Mouse (Mus musculus) frontal cortex, postnatal 14 days (tissue): ENCODE data around the gene Terf2.

Experiments used
- DNase-seq, 2 experiments: peaks; one replicate each; pipeline ENCODE4 v3.0.0; 2022; ENCODE audit warnings: low spot score in 2 of 2

The Terf2 gene

DNA sequence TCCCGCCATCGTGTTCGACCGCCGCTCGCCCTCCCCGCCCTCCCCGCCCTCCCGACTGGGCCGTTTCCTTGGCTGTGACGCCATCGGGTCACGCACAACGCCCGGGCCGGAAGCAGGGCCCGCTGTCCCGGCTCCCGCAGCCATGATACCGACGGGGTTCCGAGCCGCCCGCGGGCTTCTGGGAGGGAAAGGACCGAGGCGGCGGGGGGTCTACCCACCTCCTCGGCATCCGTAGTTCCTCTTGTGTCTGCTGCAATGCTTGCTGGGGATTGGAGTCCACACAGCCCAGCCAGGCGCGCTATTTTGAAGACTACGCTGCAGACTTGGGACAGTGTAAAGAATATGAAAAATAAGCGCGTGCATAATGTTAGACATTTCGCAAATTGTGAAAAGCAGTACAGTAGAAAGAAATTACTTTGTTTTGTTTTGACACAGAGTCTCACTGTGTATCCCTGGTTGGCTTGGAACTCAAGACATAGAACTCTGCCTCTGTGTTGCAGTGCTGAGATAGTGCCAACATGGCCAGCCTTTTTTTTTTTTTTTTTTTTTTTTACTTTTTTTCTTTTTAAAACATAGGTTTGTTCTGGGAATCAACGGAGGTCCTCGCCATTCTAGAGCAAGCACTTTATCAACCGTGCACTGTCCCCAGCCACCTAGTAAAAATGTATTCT, at the start of gene Terf2:
Gene Terf2, minus strand, starts transcription at position 182 of the 671 bp plus-strand sequence.
- peak; percentile 92 to 93 for DNase-seq

- DNase-seq: no peak
These were observed 47.2 kb upstream of the Terf2 start for GRCm38 (mm10) chr8:107143501-107143900.

DNA sequence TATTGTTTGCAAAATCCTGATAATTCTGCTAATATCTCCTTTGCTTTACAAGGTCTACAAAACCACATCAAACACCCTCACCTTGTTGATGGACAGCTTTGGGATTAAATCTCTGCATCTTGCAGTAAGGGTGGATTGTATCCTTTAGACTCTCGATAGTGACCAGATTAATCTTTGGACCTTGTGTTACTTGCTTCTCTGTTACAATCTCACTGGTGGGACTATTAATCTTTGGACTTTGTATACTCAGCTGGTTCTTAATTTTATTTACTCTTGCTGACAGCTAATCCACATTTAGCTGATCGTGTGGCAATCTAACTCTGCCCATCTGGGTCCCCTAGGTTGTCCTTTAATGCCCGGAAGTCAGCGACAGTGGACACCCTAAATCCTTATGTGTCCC, 46.2 kb upstream of the Terf2 start:
- no peak for DNase-seq

DNA sequence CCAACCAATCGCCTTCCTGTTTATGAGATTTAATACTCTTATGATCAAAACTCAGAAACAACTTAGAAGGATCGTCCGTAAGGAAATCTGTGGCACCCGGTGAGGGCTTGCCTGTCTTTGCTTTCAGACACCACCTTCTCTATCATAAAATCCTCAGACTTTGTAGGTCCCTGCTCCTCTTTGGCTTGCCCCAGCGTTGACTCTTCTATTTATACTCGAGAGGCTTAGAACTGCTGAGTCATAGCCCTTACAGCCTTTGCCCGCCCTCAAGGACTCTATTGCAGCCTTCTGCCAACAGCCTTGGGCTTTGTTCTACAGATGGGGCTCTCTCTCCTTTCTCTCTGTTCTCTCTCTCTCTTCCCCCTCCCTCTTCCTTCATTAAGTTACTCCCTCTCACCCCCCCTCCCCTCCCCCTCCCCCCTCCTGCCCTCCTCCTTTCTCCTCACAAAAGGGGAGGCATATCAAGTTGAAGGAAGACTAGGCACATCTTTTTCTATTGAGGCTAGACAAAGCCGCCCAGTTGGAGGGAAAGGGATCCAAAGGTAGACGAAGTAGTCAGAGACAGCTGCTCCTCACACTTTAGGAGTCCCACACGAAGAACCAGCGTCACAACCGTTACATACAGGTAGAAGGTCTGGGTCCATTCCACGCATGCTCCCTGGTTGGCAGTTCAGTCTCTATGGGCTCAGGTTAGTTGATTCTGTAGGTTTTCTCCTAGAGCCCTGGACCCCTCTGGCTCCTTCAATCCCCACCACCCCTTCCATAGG, 43.5 kb upstream of the Terf2 start:
- DNase-seq: no peak

- DNase-seq: no peak
These were observed 42.0 kb upstream of the Terf2 start for GRCm38 (mm10) chr8:107138338-107138737.

GRCm38 (mm10) chr8:107137591-107137990, 41.2 kb upstream of the Terf2 start:
- no peak for DNase-seq

DNA sequence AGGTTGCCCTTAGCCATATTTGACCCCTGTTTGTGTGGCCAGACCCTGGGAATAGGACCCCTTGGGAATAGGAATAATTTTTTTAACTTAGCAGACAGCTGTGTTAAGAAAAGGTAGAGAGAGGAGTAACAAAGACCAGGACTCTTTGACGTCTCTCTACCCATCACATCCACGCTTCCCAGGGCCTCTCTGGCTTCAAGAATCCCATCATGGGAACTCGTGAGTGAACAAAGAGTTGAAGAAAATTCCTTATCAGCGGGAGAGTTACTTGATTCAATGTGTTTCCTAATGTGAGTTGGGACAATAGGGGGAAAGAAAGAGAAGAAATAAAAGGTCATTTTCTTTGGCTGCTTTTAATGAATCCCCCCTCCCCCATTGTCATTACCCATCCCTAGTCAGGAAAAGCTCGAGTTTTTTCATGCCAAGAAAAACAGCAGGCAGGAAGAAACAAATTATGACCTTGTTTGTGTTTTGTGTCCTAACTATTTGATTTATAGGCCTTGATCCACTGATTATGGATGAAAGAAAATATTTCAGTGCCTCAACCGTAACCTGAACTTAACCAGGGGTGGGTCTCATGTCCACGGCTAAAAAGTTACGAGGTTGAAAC, 39.8 kb upstream of the Terf2 start:
- no peak for DNase-seq

- no peak for DNase-seq
These were observed 37.5 kb upstream of the Terf2 start for GRCm38 (mm10) chr8:107133881-107134280.

DNA sequence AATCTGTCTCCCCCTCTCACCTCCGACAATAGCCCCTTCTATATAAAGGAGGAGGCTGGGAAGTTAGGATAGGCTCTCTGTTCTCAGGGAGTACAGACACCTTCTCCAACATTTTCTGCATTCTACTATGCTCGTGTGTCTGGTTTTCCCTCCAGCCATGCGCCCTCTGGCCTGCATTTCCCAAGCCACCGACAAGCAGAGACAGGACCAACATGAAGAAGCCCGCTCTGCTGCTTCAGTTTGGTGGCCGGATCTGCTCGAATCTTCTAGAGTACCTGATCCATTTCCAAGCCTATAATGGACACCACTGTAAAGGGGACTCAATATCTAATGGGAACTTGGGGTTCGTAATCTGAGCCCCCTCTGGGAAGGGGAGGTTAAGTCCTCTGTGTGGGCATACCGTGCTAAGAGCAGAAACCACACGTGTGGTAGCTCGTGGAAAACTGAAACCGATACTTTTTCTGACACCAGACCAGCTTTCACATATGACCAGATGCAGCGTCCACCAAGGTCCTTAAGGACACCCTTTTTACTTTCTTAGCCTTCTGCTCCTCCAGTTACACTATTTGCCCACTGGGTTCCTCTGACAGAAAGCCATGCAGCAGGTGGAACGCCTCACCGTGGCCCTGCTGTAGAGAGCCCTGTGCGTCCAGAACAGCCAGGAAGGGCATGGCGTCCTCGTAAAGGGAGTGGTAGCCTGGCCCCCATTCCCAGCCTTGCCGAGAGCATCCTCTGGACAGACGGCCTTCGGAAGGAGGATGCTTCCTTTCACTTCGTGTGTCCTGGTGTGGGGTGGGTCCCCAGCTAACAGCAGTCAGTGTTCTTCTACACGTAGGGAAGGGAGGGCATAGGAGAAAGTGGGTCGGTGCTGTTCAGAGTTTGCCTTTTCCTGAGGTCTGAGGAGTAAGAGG, 36.5 kb upstream of the Terf2 start:
- DNase-seq: no peak

DNA sequence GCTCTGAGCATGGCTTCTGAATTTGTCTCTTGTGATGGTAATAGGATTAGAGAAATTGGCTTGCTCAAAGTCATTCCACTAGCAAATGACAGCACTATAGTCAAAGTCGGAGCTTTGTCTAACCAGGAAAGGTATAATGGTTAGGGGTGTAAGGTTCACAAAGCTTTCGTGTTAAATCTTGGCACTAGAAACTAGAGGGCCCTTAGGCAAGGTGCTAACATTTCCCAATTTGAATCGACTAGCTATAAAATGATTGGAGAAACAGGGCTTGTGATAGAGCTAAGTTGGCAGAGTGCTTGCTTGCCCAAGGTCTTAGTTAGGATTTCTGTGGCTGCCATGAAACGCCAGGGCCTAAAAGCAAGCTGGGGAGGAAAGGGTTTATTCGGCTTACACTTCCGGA, 33.7 kb upstream of the Terf2 start:
- no peak for DNase-seq

- no peak for DNase-seq
These were observed 33.1 kb upstream of the Terf2 start for GRCm38 (mm10) chr8:107129171-107130025.

- no peak for DNase-seq
These were observed 28.0 kb upstream of the Terf2 start for GRCm38 (mm10) chr8:107124343-107124742.

DNA sequence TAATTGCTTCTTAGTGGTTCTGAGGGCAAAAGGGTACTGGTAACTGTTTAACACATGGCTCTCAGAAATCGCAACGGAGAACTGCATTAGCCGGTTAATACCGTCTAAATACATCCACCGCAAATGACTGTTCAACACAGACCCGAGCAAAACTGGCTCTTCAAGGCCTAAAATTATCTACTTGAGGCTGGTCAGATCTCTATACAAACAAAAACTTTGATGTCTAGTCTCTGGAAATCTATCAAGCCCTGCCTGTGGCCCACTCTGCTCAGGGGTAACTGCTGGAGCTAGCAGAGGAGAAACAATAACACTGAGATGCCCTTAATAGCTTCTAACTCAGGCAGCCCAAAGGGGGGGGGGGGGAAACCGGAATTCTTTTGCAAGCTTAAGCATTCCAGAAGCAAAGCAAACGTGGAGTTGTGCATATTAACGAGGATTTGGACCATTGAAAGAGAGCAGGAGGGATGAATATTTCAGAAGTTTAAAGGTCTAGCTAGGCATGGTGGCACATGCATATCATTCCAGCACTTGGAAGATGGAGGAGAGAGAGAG, 26.8 kb upstream of the Terf2 start:
- DNase-seq: no peak

DNA sequence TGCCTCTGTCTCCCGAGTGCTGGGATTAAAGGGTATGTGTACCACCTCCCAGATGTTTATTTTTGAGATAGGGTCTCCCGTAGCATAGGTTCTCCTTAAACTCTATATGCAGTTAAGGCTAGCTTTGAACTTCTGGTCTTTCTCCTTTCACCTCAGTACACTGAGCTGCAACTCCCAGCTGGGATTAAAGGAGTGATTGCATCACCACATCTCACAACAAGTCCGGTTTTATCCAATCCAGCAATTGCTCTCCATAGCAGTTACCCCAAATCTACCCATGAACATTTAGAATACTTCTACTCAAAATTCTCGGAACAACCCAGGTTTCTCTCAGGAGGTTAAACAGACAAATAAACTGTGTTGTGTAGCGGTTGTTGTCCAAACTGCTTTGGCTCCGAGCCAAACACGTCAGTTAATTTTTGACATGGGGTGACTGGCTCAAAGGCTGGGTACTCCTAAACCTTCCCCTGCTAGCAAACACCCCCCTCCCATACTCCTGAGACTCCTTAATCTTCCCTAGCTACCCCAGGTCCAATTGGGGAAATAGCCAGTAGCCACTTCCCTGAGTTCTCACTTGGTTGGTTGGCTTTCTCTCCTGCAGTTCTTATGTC, 25.4 kb upstream of the Terf2 start:
- no peak for DNase-seq

DNA sequence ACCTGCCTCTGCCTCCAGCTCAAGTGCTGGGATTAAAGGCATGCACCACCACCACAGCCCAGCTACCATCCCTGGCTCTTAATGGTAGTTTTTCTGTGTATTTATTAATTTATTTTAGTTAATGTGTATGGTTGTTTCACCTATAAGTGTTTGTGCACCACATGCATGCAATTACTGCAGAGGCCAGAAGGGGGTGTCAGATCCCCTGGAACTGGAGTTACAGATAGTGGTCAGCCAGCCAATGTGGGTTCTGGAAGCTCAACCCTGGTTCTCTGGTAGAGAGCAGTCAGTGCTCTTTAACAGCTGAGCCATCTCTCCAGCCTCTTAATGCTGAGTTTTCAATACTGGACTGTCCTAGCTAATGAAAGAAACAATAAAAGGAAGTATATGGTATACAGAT, 24.5 kb upstream of the Terf2 start:
- no peak for DNase-seq

GRCm38 (mm10) chr8:107119412-107119811, 23.1 kb upstream of the Terf2 start:
- no peak for DNase-seq

DNA sequence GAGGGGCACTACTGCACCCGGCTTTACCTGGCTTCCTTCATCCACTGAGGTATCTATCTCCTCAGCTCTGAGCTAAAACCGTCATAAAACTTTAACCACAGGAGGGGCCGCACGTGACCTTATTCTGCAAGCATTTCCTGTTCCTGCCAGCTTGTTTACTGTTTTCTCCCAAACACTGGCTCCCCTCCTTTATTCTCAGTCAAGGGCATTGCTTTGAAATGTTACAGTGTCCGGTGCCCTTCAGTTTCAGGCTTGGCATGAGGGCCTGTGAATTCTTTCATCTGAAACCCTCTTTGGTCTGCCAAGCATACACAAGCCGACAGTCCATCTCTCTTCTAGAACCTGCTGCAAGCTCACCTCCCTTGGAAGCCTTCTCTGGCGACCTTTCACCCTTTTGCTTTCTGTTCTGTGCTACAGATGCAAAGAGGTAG, 22.5 kb upstream of the Terf2 start:
- no peak for DNase-seq

GRCm38 (mm10) chr8:107117019-107117418, 20.7 kb upstream of the Terf2 start:
- no peak for DNase-seq

- DNase-seq: peak; percentile 28 to 72
These were observed 19.7 kb upstream of the Terf2 start for GRCm38 (mm10) chr8:107116023-107116422.

DNA sequence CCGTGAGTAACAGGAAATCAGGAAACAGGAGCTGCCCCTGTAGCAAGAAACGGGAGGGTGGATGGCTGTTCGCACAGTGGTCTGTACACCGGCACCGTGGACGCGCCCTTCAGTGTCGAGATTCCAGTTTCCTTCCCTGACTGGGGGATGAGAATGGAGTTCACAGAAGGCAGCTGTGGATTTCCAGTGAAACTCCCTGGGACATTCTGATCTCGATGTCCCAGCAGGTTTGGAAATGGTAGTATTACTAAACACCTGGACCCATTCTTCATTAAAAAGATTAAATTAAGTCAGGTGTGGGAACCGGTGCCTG, 18.6 kb upstream of the Terf2 start:
- DNase-seq: no peak
